Mouse (Mus musculus) liver, adult 2 months (tissue): ENCODE measurements at regions not wholly inside any gene's neighbourhood (a gene's known extent, or its start where the extent isn't known, plus 50 kb on each side); places are given as distances from the start of the nearest gene placed in this dataset.
A peak's percentile ranks its signal among the peaks of the same experiment; 100 is the strongest.

Experiments used
- DNase-seq: peaks from one replicate; pipeline ENCODE4 v3.0.0-alpha.2; 2011; ENCODE audit warnings: low read depth, low spot score; ENCODE audit errors: extremely low read depth
- H3K27ac ChIP-seq: fragments of 200-500 bp; replicated peaks from 2 replicates; pipeline ENCODE4 v1.5.1; 2012; ENCODE audit warnings: low read depth, mild to moderate bottlenecking, control low read depth, inconsistent platforms, low read length; ENCODE audit not compliant: insufficient read depth
- H3K27me3 ChIP-seq: fragments of 200-500 bp; 2 replicates; pipeline ENCODE4 v1.6.1; 2012; ENCODE audit warnings: mild to moderate bottlenecking, moderate library complexity, low read length, inconsistent platforms; ENCODE audit not compliant: control insufficient read depth, insufficient read depth
- H3K36me3 ChIP-seq: fragments of 200-500 bp; 2 replicates; pipeline ENCODE4 v1.6.1; 2012; ENCODE audit warnings: low read length, inconsistent platforms; ENCODE audit not compliant: control insufficient read depth, insufficient read depth
- H3K4me1 ChIP-seq: fragments of 200-500 bp; 2 replicates; pipeline ENCODE4 v1.6.1; 2011; ENCODE audit warnings: low read length; ENCODE audit not compliant: control insufficient read depth, insufficient read depth
- H3K4me3 ChIP-seq: fragments of 200-500 bp; 2 replicates; pipeline ENCODE4 v1.5.1; 2011; ENCODE audit warnings: low read depth, mild to moderate bottlenecking, control low read depth, low read length, moderate library complexity; ENCODE audit not compliant: insufficient read depth
- H3K79me2 ChIP-seq: fragments of 200-500 bp; 2 replicates; pipeline ENCODE4 v1.6.1; 2012; ENCODE audit warnings: inconsistent platforms, mild to moderate bottlenecking, low read length, moderate library complexity; ENCODE audit not compliant: control insufficient read depth, insufficient read depth
- H3K9ac ChIP-seq: fragments of 200-500 bp; 2 replicates; pipeline ENCODE4 v1.6.1; 2012; ENCODE audit warnings: low read depth, mild to moderate bottlenecking, control low read depth, inconsistent platforms, low read length
- CTCF ChIP-seq: fragments of 200-500 bp; IDR thresholded peaks from 2 replicates; pipeline ENCODE4 v1.5.1; 2011; ENCODE audit warnings: low read depth, low read length, control low read depth
- POLR2A ChIP-seq: fragments of 200-500 bp; IDR thresholded peaks from 2 replicates; pipeline ENCODE4 v1.6.1; 2011; ENCODE audit warnings: low read length, control low read depth; ENCODE audit not compliant: insufficient read depth; ENCODE audit errors: extremely low read depth
- WGBS: fragments of 180-500 bp; shearing (Covaris S2); methylation state at CpG from one replicate; pipeline ENCODE4 v1.1.7; 2018; 5-methylcytosine and 5-hydroxymethylcytosine counted together

DNA sequence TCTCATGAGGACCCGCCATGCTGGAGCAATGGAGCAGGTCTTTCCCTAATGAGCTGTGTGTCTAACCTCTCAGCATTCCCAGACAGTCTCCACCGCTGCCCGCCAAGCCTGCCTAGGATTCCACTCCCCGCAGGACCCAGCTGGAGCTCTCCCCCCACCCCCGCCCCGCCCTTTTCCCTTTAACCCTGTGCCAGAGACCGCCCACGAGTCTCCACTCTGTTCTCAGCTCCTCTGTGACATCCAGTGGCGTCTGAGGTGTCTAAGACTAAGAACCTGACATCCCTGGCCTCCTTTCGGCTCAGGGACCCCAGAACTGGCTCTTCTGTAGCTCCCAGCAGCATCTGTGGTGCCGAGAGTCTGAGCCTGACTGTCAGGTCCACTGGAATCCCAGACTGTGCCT is 50.9 kb upstream of the Tpp2 start:
- no peak for DNase-seq
- Histone ChIP-seq H3K4me3 (no peak overlapping the region), H3K4me1 (no peaks in the 10 kb centered on the region; the same call in 1 of the 2 replicates), H3K27me3 (no peaks in the 10 kb centered on the region), H3K36me3 (no peaks in the 10 kb centered on the region), H3K9ac (no peak overlapping the region), H3K79me2 (no peaks in the 10 kb centered on the region), H3K27ac (no peak overlapping the region)
- 67% methylated on average over 11 of the region's 11 CpGs for WGBS
- TF ChIP-seq CTCF (no peak), POLR2A (no peak)

DNA sequence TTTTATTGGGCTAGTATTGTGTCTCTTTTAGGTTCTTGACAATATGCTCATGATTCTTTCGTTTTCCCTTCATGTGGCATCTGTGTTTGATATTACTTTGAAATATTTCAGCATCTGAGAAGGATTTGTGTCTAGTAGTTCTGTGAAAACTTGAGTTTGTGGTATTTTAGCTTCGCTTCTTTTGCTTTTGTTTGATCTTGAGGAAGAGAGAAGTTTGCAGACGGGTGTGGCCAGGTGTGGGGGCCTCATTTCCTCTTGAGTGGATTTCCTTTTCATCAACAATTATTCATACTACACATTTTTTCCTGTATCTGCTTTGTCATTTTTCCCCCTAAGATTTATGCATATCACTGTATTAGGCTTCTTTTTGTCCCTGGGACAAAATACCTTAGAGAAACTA is 52.8 kb upstream of the Uxs1 start:
- Histone ChIP-seq H3K36me3 (no peaks in the 10 kb centered on the region), H3K27ac (no peak overlapping the region), H3K79me2 (no peaks in the 10 kb centered on the region), H3K4me1 (no peaks in the 10 kb centered on the region; the same call in 1 of the 2 replicates), H3K27me3 (no peaks in the 10 kb centered on the region), H3K4me3 (no peak overlapping the region), H3K9ac (no peak overlapping the region)
- no peak for DNase-seq
- WGBS, result 90% methylated on average over 3 of the region's 3 CpGs
- TF ChIP-seq CTCF (no peak), POLR2A (no peak)

DNA sequence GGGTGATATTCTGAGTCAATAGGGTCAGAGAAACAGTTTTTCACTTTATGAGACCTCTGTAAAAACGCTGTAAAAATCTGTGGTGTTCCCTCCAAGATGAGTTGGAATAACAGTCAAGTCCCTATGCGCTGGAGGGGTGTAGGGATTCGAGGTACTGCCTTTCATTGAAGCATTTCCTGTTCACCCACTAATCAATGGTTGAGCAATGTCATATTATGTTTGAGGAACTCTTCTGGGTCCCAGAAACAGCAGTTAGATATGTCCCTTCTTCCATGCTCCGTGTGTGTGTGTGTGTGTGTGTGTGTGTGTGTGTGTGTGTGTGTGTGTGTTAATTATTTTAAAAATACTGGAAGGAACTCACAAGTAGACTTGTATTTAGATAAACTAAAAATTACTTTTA is 52.3 kb upstream of the Uxs1 start:
- Histone ChIP-seq H3K9ac (no peak overlapping the region), H3K27me3 (no peaks in the 10 kb centered on the region), H3K27ac (no peak overlapping the region), H3K36me3 (no peaks in the 10 kb centered on the region), H3K4me1 (no peaks in the 10 kb centered on the region; the same call in 1 of the 2 replicates), H3K79me2 (no peaks in the 10 kb centered on the region), H3K4me3 (no peak overlapping the region)
- WGBS, result 59% methylated on average over 4 of the region's 4 CpGs
- DNase-seq, result no peak
- TF ChIP-seq POLR2A (no peak), CTCF (no peak)

DNA sequence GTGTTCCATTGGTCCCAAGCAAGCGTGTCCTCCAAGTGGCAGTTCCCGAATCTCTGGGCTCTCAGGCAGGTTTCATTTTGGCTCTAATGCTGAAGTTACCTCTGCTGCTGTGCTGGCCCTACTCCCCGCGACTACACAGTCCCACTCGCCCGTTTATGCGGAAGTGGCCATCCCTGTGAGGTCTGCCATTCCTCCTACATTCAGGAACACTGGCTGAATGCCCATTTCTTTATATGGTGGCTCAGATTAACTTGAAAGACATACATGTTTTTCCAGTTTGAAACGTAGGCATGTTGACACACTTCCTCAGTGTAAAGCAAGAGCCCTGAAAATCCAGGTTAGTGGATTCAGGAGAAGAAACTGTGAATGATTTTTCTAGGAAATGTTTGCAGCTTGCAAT is 51.6 kb upstream of the Uxs1 start:
- WGBS, result 79% methylated on average over 8 of the region's 8 CpGs
- no peaks in the 10 kb centered on the region for H3K79me2 ChIP-seq
- H3K4me1 ChIP-seq, result no peaks in the 10 kb centered on the region; the same call in 1 of the 2 replicates
- no peaks in the 10 kb centered on the region for H3K27me3 ChIP-seq
- TF ChIP-seq POLR2A, result no peak
- TF ChIP-seq CTCF, result no peak
- H3K9ac ChIP-seq, result no peak overlapping the region
- no peak overlapping the region for H3K27ac ChIP-seq
- no peak for DNase-seq
- no peaks in the 10 kb centered on the region for H3K36me3 ChIP-seq
- no peak overlapping the region for H3K4me3 ChIP-seq

DNA sequence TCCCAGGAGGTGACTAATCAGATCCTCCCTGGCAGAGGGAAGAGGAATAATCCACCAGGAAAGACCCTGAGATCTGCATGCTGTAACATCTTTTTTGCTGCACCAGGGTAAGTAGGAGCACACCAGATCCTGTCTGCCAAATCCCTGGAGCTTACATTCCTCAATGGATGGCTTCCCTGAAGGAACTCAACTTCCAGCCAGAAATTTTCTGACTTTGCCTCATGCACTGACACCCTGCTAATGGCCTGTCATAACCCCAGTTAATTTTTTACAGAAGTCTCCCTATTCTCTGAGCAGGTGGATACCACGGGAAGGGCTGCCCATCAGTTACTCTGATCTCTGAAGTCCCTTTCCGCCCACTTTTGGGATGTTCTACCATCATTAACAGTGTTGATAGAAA is 50.6 kb upstream of the Uxs1 start:
- no peaks in the 10 kb centered on the region for H3K79me2 ChIP-seq
- peak; percentile 21 for DNase-seq
- H3K9ac ChIP-seq, result no peak overlapping the region
- H3K27me3 ChIP-seq, result no peaks in the 10 kb centered on the region
- H3K4me1 ChIP-seq, result no peaks in the 10 kb centered on the region; the same call in 1 of the 2 replicates
- H3K36me3 ChIP-seq, result no peaks in the 10 kb centered on the region
- 41% methylated on average over 2 of the region's 2 CpGs for WGBS
- H3K4me3 ChIP-seq, result no peak overlapping the region
- TF ChIP-seq POLR2A, result no peak
- no peak for TF ChIP-seq CTCF
- no peak overlapping the region for H3K27ac ChIP-seq

DNA sequence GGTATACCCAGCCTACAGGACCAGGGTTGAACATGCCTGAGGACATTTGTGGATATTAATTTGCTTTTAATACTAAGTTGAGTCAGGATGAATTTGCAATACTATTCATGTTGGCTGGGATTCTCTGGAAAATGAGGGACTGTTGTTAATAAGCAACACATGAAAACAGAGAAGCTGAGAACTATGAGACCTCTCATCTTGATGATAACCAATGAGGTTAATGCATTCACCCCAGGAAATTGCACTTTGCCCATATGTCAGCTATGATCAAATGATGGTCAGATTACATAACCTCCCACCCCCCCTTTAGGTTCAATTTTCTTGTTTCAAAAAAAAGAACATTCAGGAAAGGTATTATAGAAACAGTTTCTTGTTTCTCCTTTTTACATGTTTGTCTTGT is 50.1 kb upstream of the Uxs1 start:
- Histone ChIP-seq H3K27ac (no peak overlapping the region), H3K79me2 (no peaks in the 10 kb centered on the region), H3K9ac (no peak overlapping the region), H3K27me3 (no peaks in the 10 kb centered on the region), H3K4me1 (no peaks in the 10 kb centered on the region; the same call in 1 of the 2 replicates), H3K36me3 (no peaks in the 10 kb centered on the region), H3K4me3 (no peak overlapping the region)
- TF ChIP-seq POLR2A (no peak), CTCF (no peak)
- peak; percentile 20 for DNase-seq
